Mouse (Mus musculus) layer of hippocampus, adult 8-10 months (tissue): ENCODE measurements around the gene Dusp7. TPM values are rescaled to one million over a fixed set of nuclear protein-coding genes. Genes with fewer than 3 reads are reported as not detected.

Source experiments
- DNase-seq, 2 experiments: peaks; one replicate each; pipeline ENCODE4 v3.0.0; 2022; ENCODE audit warnings: low spot score in 2 of 2
- total RNA-seq, 4 experiments: library from RNA; stranded (reverse); gene quantifications; 2 replicates each; pipeline ENCODE4 v1.2.4; 2022

The Dusp7 gene
- total RNA-seq, 4 experiments from 2014 or later, result 78.0 to 84.8 (median 80.5) TPM

DNA sequence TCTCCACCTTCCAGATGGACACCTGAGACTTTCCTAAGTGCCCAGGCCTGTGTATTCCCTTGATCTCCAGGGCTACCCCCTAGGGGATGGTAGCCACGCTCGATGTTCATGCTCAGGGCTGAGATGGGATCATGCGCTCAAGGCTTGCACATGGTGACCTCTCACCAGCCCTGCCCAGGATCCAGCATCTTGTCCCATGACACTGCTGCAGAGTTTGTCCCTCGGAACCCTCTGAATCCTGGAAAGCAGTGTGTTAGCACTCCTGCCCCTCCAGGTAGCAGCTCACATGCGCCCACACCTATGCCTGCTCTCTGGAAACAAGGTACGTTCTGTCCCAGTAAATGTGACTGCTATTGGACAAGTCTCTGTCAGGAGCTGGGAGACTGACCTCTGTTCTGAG is 13.6 kb upstream of the Dusp7 start:
- DNase-seq, result no peak

DNA sequence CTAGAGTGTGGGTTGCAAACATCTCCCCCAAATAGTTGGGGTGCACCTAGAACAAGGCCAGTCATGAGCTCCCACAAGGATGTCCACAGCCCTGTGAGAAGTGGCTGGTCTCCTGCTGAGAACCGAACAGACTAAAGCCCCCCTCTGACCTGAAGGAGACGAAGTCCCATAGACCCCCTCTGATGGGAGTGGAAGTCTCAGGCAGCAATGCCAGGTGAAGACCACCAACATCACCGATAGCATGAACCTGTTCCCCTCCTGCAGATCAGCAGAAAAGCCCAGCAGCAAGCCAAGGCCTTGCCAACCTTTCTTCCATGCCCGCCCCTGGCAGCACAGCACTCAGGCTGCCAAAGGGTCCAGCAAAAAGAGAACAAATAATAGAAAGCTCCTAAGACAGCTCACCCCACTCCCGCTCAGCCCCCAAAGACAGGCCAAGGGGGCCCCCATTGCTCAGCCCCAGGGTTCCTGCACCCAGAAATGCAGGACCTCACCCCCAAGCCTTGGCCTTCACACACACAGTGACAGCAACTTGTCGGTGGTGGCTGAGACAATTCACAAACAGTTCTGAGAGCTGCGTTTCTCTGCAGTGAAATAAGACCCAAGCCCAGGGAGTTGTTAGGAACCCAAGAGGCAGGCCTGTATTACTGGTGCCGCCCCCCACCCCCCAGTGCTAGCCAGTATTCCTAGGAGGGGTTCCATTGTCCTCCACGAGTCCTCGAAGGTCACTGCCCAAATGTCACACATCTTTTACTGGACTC is 13.0 kb upstream of the Dusp7 start:
- DNase-seq, result no peak

DNA sequence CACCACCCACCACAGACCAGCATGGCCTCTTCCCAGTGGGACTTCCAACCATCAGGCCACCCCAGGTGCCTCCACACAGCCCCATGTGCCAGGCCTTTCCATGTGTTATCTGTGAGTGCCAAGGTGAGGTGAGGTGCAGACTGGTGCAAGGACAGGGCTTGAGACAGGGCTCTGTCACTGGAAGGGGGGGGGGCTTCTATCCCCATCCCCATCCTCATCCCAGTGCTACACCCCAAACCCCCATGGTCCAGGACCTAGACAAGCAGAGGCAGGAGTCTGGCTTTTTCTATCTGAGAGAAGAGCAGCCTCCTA is 12.5 kb upstream of the Dusp7 start:
- DNase-seq, result no peak

DNA sequence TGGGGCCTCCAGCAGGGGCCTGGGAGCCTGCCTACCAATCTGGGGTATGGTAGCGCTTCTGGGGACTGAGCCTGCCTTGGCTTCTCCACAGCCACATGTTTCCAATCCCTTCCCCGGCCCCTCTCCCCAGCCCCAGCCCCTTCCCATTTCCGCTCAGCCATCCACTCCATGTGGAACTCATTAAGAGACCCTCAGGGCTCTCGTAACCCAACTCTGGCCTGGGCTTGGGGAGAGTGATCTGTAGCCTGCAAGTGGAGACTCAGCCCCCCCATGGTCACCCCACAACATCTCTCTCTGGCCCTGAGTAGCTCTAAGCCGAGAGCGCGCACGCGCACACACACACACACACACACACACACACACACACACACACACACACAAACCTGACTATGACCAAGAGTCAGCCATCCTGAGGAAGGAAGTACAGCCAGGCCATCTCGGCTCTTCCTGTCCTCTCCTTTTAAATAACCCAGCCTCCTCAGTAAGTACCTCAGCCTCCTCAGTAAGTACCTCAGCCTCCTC is 12.0 kb upstream of the Dusp7 start:
- no peak for DNase-seq

DNA sequence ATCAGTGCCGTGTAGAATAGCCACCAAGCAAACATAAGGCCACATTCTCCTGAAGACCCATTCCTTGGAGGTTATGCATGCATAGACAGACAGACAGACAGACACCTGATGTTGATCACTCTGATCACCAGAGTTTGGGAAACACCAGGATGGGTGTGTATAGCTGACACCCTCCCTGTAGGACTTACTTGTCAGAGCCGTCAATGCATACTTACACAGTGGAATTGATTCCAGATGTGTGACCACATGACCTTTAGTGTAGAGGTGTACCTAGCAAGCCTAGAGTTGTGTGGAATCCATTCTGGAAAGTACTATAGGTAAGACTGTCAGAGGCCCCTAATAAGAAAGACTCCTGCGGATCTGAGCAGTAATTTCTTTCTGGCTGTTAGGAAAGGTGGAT is 11.3 kb upstream of the Dusp7 start:
- DNase-seq, result no peak

DNA sequence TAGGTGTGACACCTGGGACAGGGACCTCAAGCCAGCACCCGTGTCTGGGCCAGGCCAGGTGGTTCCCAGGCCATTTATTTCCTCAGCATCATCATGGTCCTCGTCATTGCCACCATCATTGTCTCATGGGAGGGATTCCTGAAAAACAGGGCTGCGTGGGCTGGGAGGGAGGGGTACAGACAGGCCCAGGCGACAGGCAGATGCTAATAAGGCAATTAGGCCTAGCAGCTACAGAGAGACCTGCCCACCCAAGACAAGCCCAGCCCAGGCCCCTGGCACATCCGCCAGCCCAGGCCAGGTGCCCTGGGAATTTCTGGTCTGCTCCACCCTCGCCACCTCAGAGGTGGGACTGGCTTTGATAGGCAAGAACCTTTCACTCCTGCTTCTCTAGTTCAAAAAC is 9.1 kb upstream of the Dusp7 start:
- DNase-seq, result no peak

DNA sequence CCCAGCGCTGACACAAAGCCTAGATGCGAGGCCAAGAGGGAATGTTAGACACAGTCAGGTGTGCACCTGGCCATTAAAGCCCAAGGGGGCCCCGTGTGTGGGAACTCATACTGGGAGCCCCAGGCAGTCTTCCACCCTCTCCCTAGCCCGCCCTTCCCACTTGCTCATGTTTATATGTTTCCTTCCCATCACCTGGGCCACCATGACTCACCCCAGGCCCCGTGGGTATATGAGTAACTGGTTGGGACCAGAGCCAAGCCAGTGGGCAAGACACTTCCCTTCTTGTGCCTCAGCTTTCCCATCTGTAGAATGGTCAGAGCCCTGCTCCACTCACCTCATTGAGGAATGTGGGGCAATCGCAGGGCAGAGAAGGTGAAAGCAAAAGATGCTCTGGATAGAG is 7.3 kb upstream of the Dusp7 start:
- DNase-seq, result no peak

DNA sequence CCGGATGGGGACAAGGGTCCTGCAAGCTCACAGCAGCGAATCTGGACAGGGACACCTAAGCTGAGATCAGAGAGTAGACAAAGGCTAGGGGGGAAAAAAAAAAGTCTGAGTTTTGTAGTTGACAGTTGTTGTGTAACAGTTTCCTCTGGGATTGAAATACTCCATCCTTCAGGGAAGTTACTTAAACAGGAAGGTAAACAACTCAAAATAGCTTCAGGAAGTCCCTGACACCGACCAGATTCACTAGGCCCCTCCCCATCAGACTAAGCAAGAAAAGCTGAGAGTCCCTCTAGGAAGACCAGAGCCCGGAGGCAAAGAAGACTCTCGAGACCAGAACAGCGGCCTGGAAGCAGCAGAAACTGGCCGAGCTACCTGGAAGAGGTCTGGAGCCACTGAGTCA is 3.1 kb upstream of the Dusp7 start:
- DNase-seq, result no peak

DNA sequence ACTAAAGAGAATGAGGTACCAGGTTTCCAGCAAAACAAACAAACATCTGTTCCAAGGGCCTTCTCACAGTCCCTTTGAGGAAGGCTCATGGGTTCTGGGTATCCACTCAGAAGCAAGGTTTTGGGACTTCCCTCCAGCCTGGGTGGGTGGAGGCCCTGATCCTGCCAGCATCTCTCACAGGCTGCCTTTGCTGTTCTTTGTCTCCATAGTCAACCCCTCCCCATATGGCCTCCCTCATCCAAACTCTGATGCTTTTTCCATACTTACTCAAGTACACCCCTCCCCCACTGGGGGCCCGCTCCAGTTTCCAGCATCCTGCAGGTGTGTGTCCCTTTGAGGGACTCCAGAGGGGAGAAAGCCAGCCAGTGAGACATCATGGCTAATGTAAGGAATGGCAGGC is 2.2 kb upstream of the Dusp7 start:
- DNase-seq, result no peak

DNA sequence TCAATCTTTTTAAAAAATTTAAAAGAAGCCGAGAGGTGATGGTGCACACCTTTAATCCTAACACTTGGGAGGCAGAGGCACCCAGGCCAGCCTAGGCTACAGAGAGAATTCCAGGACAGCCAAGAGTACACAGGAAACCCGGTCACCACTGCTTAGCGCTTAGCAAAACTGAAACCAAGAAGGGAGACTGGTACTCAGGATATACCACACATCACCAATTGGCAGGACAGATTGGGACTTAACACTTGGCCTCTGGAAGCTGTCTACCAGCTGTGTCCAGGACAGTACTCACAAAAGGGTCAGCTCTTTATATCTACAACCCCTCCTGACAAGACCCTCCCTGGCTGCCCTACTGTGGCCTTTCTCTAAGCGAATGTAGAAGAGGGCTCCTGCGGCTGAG is 1.4 kb upstream of the Dusp7 start:
- DNase-seq, result no peak

DNA sequence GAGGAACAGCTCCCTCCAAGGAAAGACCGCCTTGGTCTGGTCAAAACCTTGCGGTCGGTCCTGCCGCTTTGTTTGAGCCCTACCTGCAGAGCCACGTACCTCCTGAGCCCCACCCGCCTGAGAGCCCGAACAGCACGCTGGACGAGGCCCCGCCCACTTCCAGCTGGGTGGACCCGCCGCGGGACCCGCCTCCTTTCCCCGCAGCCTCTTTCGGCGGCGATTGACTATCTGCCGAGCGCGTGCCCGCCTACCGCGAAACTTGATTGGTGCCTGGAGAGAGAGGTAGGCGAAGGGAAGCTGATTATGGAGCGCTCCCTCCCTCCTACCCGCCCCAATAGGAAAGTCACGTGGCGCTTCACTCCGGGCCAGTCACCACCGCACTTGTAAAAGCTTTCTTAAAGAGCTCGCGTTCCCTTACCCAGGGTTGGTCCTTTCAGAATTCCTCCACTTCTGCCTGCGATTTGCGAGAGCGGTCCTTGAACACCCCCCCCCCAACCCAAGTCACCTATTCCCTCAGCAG is 780 bp upstream of the Dusp7 start:
- peak; percentile 97 to 98 for DNase-seq

DNA sequence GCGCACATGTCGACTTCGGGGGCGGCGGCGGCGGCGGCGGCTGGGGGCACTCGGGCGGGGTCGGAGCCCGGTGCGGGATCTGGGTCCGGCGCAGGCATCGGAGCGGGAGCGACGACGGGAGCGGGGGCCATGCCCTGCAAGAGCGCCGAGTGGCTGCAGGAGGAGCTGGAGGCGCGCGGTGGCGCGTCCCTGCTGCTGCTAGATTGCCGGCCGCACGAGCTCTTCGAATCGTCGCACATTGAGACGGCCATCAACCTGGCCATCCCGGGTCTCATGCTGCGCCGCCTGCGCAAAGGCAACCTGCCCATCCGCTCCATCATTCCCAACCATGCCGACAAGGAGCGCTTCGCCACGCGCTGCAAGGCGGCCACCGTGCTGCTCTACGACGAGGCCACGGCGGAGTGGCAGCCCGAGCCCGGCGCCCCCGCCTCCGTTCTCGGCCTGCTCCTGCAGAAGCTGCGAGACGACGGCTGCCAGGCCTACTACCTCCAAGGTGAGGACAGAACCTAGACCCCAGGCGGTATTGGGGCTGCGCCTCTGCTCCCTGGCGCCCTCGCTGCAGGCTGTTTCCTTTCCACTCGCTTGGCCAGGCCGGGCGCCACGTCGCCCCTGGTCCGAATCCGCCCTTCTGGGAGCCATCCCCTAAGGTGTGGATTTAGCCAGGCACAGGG is 534 bp downstream of the Dusp7 start:
- no peak for DNase-seq

DNA sequence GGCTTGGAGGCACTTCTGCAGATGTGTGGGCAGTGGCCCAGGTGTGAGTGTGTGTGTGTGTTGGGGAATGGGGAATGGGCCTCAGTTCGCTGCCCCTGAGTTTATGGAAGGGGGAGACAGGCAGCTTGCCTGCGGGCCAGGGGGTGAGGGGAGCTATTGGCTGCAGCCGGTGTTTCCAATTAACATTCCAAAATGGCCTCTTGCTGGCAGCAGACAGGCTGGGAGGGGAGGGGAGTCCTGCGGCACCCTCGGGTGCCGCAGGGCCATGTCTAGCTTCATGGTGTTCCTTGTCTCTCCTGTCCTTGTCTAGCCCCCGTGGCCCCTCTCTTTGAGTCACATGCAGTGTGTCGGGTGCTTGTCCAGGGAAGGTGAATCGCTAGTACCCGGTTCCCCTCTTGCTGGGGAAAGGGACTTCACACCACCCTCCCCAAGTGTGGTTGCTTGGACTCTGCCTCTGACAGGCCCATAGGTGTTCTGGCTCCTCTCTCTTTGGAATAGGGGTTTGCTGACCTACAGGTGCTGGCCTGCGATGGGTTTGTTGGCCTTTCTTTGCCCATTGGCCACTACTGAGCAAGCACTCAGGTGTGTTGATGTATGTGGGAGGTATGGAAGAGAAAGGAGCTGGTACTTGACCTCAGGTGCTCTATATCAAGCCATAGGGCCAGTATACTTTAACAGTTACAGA is 1.5 kb downstream of the Dusp7 start:
- no peak for DNase-seq

DNA sequence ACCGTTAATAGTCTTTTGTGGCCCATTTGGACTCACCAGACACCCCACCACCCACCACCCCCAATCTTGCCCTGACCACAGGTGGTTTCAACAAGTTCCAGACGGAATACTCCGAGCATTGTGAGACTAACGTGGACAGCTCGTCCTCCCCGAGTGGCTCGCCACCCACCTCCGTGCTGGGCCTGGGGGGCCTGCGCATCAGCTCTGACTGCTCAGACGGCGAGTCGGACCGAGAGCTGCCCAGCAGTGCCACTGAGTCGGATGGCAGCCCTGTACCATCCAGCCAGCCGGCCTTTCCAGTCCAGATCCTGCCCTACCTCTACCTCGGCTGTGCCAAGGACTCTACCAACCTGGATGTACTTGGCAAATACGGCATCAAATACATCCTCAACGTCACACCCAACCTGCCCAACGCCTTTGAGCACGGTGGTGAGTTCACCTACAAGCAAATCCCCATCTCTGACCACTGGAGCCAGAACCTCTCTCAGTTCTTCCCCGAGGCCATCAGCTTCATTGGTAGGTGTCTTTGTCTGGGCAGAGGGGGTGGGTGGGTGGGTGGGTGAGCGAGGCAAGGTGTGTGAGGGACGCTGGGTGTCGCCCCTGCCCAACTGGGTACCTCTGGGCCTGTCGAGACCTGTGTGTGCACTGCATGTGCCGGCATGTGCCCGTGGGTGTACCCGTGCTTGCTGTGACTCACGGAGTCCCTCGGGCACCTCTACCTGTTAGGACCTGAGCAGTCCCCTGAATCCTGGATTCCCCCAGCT is 2.4 kb downstream of the Dusp7 start:
- no peak for DNase-seq

DNA sequence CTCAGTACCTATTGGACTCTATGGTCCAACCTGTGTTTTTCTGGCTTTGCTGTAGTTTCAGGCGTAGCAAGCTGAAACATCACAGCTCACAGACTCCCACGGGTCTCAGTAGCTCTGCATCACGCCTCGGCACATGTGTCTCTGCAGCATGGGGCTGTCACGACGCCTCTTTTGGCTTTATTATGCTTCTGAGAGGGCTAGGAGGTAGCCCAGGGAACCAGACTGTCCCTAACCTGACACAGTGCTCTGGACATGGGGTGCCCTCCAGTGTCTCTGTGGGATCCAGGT is 2.9 kb downstream of the Dusp7 start:
- peak in 1 of 2 experiments; percentile 62 for DNase-seq

DNA sequence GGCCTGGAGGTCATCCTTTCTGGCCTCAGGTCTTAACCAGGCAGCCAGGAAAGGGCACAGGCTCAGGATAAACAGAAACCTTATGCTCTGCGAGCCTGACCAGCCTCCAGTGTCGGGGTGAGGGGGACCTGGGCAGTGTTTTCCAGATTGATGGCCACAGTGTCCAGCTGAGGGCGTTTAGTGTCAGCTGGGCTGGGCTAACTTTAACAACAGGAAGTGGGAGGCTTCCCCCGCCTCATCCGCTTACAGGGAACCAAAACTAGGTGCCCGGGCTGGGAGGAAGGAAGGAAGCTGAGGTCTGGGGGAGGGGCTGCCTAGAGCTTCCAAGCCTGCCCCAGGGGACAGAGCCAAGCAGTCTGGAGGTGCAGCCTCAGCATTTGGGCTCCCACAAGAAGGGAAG is 3.3 kb downstream of the Dusp7 start:
- peak; percentile 45 to 72 for DNase-seq

DNA sequence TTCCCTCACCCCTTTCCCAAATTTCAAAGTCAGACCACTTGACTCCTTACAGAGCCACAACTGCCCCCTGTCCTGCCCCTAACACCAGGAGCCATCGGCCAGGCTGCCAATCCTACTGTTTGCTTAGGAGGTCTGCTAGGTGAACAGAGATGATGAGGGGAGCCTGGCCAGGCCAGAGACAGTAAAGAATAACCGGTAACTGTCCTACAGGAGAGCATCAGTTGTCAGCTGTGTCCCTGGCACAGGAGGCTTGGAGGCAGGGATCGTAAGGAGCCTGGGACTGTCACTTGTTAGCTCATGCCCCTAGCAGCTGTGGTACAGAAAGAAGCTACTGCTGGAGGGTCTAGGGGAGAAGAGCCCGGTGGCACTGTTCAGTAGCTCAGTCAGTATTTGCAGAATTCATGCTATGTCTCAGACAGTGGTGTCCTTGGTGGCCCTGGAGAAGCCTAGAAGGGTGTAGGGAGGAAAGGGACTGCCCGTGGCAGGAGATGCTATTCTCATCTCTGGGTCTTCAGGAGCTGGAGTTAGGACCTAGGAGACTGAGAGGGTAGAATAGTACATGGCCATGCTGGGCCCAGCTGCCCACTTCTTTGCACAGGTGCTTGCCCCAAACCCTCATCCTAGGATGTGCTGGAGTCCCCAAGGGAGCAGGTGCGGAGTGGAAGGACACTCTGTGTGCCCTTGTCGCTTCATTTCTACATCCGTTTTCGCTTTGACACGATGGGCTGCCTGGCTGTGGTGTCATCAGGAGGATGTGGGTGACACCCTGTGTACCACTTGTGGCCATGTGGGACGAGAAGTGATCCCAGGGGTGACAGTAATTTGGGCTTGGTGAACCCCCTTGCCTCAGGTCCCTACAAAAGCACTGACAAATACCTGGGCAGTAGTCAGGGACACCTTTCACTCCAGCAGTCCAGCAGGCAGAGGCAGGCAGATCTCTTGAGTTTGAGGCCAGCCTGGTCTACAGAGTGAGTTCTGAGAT is 4.3 kb downstream of the Dusp7 start:
- no peak for DNase-seq

DNA sequence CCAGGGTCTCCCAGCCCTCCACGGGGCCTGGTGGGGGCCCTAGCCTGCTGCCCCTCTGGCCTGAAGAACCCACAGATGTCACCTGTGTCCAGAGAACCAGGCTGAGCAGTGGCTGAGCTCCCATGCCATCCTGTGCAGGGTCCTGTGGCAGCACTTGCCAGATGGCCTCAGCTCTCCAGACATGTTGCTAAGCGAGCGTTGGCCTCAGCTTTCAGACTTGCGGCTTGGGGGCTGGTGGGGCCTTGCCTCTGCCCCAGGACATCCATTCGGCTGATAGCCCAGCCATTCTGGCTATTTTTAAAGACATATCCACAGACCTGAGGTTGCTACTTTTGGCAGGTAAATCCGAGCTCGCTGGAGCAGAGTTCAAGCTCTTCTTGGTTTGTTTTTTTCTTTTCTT is 5.5 kb downstream of the Dusp7 start:
- DNase-seq, result no peak

DNA sequence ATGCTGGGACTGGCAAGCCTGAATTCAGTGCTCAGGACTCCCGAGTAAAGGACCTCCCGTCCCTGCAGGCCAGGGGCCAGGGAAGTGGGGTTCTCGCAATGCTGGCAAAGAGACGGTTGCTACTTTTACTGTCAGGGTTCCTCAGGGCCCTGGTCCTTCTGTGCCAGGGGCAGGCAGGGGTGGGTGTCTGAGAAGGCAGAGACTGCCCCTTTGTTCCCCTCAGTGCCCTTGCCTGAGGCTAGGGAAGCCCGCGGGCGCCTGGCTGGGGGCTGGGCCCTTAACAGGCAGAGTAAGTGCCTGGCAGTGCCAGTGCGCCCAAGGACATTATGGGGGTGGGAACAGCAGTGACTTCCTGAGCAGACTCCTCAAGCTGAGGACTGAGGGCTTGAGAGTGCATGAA is 8.8 kb downstream of the Dusp7 start:
- peak in 1 of 2 experiments; percentile 44 for DNase-seq

DNA sequence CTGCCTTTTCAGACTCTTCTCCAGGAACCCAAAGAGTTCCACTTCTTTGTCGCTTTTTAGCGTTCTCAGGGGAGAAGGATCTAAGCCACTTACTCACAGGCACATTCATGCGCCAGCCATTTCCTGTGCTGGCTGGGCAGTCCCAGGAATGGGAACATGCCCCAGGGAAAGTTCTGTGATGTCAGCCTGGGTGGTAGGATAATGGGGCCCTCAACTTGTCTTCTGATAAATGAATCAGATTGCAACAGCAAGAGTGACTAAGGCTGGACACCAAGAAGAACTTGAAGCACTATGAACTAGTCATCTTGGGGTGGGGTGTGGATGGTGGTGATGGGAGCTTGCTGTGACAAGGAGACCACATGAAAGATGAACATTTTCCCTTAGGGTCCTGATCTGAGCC is 9.6 kb downstream of the Dusp7 start:
- no peak for DNase-seq

DNA sequence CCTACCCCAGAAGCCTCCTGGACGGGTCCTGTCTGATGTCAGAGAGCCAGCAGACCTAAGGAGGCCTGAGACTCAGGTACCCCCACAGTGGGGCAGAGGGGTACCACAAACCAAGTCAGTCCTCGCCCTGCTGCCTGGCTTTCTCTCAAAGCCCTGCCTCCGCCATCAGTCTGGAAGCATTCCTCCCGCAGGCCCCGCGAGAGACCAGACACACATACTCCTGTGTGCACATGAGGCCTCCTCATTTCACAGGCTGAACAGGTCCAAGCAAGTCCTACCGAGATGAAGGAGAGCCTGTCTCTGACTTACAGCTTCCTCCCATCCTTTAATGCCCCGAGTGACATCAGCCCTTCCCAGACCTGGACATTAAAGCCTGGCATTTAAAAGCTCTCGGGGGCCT is 10.3 kb downstream of the Dusp7 start:
- no peak for DNase-seq
